Mouse (Mus musculus) midbrain, embryonic 11.5 days (tissue): ENCODE results near the gene Tubgcp5. TPM values are rescaled to one million over a fixed set of nuclear protein-coding genes. Genes with fewer than 3 reads are reported as not detected.

Experiments
- ATAC-seq: fragments of 200-750 bp; cut with Nextera tagmentation; 2 replicates; pipeline ENCODE4 v1.8.0; 2017; ENCODE audit warnings: moderate TSS enrichment, moderate library complexity; ENCODE audit not compliant: low FRiP score
- DNase-seq: peaks from one replicate; pipeline ENCODE4 v3.0.0; 2015; ENCODE audit warnings: low spot score; ENCODE audit errors: missing footprints
- H3K27ac ChIP-seq: fragments of 300-500 bp; sonication (generic); 2 replicates; pipeline ENCODE4 v1.5.1; 2014; ENCODE audit warnings: low read depth, low read length
- H3K27me3 ChIP-seq: fragments of 300-500 bp; sonication (generic); 2 replicates; pipeline ENCODE4 v1.6.1; 2014; ENCODE audit warnings: mild to moderate bottlenecking, low read length, moderate library complexity, mixed read lengths; ENCODE audit not compliant: control insufficient read depth, insufficient read depth
- H3K36me3 ChIP-seq: fragments of 300-500 bp; sonication (generic); 2 replicates; pipeline ENCODE4 v1.6.1; 2014; ENCODE audit warnings: mild to moderate bottlenecking, low read length, moderate library complexity, mixed read lengths; ENCODE audit not compliant: control insufficient read depth, insufficient read depth
- H3K4me1 ChIP-seq: fragments of 300-500 bp; sonication (generic); 2 replicates; pipeline ENCODE4 v1.6.1; 2014; ENCODE audit warnings: low read length; ENCODE audit not compliant: control insufficient read depth, insufficient read depth
- H3K4me2 ChIP-seq: fragments of 300-500 bp; sonication (generic); 2 replicates; pipeline ENCODE4 v1.6.1; 2014; ENCODE audit warnings: mild to moderate bottlenecking, moderate library complexity
- H3K4me3 ChIP-seq: fragments of 300-500 bp; sonication (generic); 2 replicates; pipeline ENCODE4 v1.5.1; 2014; ENCODE audit warnings: low read depth, low read length
- H3K9ac ChIP-seq: fragments of 300-500 bp; sonication (generic); 2 replicates; pipeline ENCODE4 v1.6.1; 2014; ENCODE audit warnings: low read length
- H3K9me3 ChIP-seq: fragments of 300-500 bp; sonication (generic); 2 replicates; pipeline ENCODE4 v1.6.1; 2016; ENCODE audit warnings: low read length; ENCODE audit not compliant: control insufficient read depth
- WGBS: fragments of 180-500 bp; shearing (Covaris S2); extraction: QIAGEN DNeasy Blood & Tissue Kit; methylation state at CpG from one replicate; pipeline ENCODE4 v1.1.7; 2014; 5-methylcytosine and 5-hydroxymethylcytosine counted together
- polyA plus RNA-seq: library from polyadenylated mRNA; unstranded; fragments of >200 nt; fragmentation: Nextera tagmentation; extraction: Ambion mirVana; gene quantifications from 2 replicates; pipeline ENCODE4 v1.2.1, GENCODE M21; 2014

Tubgcp5 gene
- polyA plus RNA-seq, 1 experiment from 2014 or later, result 37.4 TPM

- no peak overlapping the region; the same call in 1 of the 2 replicates for H3K27ac ChIP-seq
- peaks cover 13% of the 10 kb centered on the region; the same call in 1 of the 2 replicates for H3K36me3 ChIP-seq
- peaks cover 8% of the 10 kb centered on the region for H3K4me1 ChIP-seq
- WGBS, result 73% methylated on average over 3 of the region's 3 CpGs
- ATAC-seq (no peak), DNase-seq (no peak)
- H3K4me2 ChIP-seq, result no peak overlapping the region
- H3K9ac ChIP-seq, result no peak overlapping the region; the same call in 1 of the 2 replicates
- no peaks in the 10 kb centered on the region for H3K27me3 ChIP-seq
- no peak overlapping the region for H3K4me3 ChIP-seq
- H3K9me3 ChIP-seq, result no peaks in the 10 kb centered on the region
Measured at GRCm38 (mm10) chr7:55792280-55792679, 1.7 kb upstream of the Tubgcp5 start.

GRCm38 (mm10) chr7:55793236-55793951 is 560 bp upstream of the Tubgcp5 start:
- DNase-seq, result peak; percentile 90
- WGBS, result 38% methylated on average over 13 of the region's 13 CpGs
- H3K27me3 ChIP-seq, result no peaks in the 10 kb centered on the region
- no peak overlapping the region for H3K27ac ChIP-seq
- H3K4me1 ChIP-seq, result peaks cover 8% of the 10 kb centered on the region
- H3K4me2 ChIP-seq, result peak overlapping the region; percentile 73
- H3K4me3 ChIP-seq, result peak overlapping the region; percentile 67
- H3K9ac ChIP-seq, result peak overlapping the region; percentile 92
- ATAC-seq, result peak; percentile 45
- H3K36me3 ChIP-seq, result peaks cover 13% of the 10 kb centered on the region; the same call in 1 of the 2 replicates
- H3K9me3 ChIP-seq, result no peaks in the 10 kb centered on the region

GRCm38 (mm10) chr7:55799981-55800380 is 6.0 kb downstream of the Tubgcp5 start:
- Histone ChIP-seq H3K4me1 (peaks cover 3% of the 10 kb centered on the region; the same call in 1 of the 2 replicates), H3K27me3 (no peaks in the 10 kb centered on the region), H3K27ac (no peak overlapping the region), H3K36me3 (peaks cover 26% of the 10 kb centered on the region), H3K4me3 (no peak overlapping the region), H3K9me3 (no peaks in the 10 kb centered on the region), H3K4me2 (no peak overlapping the region), H3K9ac (no peak overlapping the region)
- peak; percentile 59 for DNase-seq
- no peak for ATAC-seq
- WGBS, result 91% methylated on average over 3 of the region's 3 CpGs

GRCm38 (mm10) chr7:55809967-55810366 is 16.0 kb downstream of the Tubgcp5 start:
- Histone ChIP-seq H3K9me3 (no peaks in the 10 kb centered on the region), H3K27me3 (no peaks in the 10 kb centered on the region), H3K4me1 (no peaks in the 10 kb centered on the region), H3K27ac (no peak overlapping the region), H3K36me3 (peaks cover 23% of the 10 kb centered on the region), H3K4me2 (no peak overlapping the region), H3K9ac (no peak overlapping the region), H3K4me3 (no peak overlapping the region)
- ATAC-seq (no peak), DNase-seq (peak; percentile 71)
- WGBS, result 93% methylated on average over 2 of the region's 2 CpGs

GRCm38 (mm10) chr7:55824468-55824867 is 30.5 kb downstream of the Tubgcp5 start:
- H3K4me2 ChIP-seq, result no peak overlapping the region
- DNase-seq, result no peak
- 84% methylated on average over 5 of the region's 5 CpGs for WGBS

GRCm38 (mm10) chr7:55827551-55827950 is 33.6 kb downstream of the Tubgcp5 start:
- no peak for ATAC-seq
- Histone ChIP-seq H3K27ac (no peak overlapping the region), H3K4me2 (no peak overlapping the region), H3K4me1 (no peaks in the 10 kb centered on the region), H3K9me3 (no peaks in the 10 kb centered on the region), H3K4me3 (no peak overlapping the region), H3K36me3 (peaks cover 14% of the 10 kb centered on the region; the same call in 1 of the 2 replicates), H3K9ac (no peak overlapping the region), H3K27me3 (no peaks in the 10 kb centered on the region)
- WGBS, result 92% methylated on average over 9 of the region's 9 CpGs
- DNase-seq, result no peak

More at GRCm38 (mm10) chr7:55824468-55824867, 30.5 kb downstream of the Tubgcp5 start:
- Histone ChIP-seq H3K36me3 (peaks cover 20% of the 10 kb centered on the region; the same call in 1 of the 2 replicates), H3K4me3 (no peak overlapping the region), H3K27me3 (no peaks in the 10 kb centered on the region), H3K27ac (no peak overlapping the region), H3K9ac (no peak overlapping the region), H3K9me3 (no peaks in the 10 kb centered on the region), H3K4me1 (no peaks in the 10 kb centered on the region)
- no peak for ATAC-seq

- 83% methylated on average over 4 of the region's 4 CpGs for WGBS
- Histone ChIP-seq H3K27me3 (no peaks in the 10 kb centered on the region), H3K9ac (no peak overlapping the region), H3K4me2 (no peak overlapping the region), H3K9me3 (no peaks in the 10 kb centered on the region), H3K36me3 (0 out of 2 replicates have a peak, but pooled peaks cover 2% of the 10 kb centered on the region), H3K4me1 (no peaks in the 10 kb centered on the region; the same call in 1 of the 2 replicates), H3K27ac (no peak overlapping the region), H3K4me3 (no peak overlapping the region)
- ATAC-seq (no peak), DNase-seq (no peak)
Measured at GRCm38 (mm10) chr7:55836877-55837276, 42.9 kb downstream of the Tubgcp5 start.

- peak within 1 kb of the TSS; percentile 85 for H3K4me3 ChIP-seq
- peak within 1 kb of the TSS; percentile 52 for H3K4me2 ChIP-seq
- no peaks in the 10 kb centered on the region for H3K27me3 ChIP-seq
- H3K9me3 ChIP-seq, result no peaks in the 10 kb centered on the region
- peak within 1 kb of the TSS; percentile 83 for H3K27ac ChIP-seq
- no peak for DNase-seq
- ATAC-seq, result peak; percentile 22
- H3K4me1 ChIP-seq, result peaks cover 8% of the 10 kb centered on the region; the same call in 1 of the 2 replicates
- peak within 1 kb of the TSS; percentile 96 for H3K9ac ChIP-seq
- no peaks in the 10 kb centered on the region for H3K36me3 ChIP-seq
- whole genome bisulfite sequencing, result 57% methylated on average over 7 of the region's 7 CpGs
Measured at GRCm38 (mm10) chr7:55841445-55841844, 47.5 kb downstream of the Tubgcp5 start, which contains the start of gene Cyfip1. Cyfip1 (plus strand) TSS chr7:55841745.

GRCm38 (mm10) chr7:55841977-55842503 is 48.1 kb downstream of the Tubgcp5 start:
- WGBS, result under 1% methylated on average over 44 of the region's 47 CpGs
- Histone ChIP-seq H3K36me3 (no peaks in the 10 kb centered on the region), H3K9me3 (no peaks in the 10 kb centered on the region), H3K9ac (peak overlapping the region; percentile 96), H3K4me3 (peak overlapping the region; percentile 85), H3K4me1 (peaks cover 8% of the 10 kb centered on the region; the same call in 1 of the 2 replicates), H3K27ac (peak overlapping the region; percentile 83), H3K4me2 (peak overlapping the region; percentile 52), H3K27me3 (no peaks in the 10 kb centered on the region)
- peak; percentile 95 for ATAC-seq
- DNase-seq, result peak; percentile 97
